Mouse (Mus musculus): Measurements from ENCODE around the gene Ngb. TPM values are rescaled to one million over a fixed set of nuclear protein-coding genes. Genes with fewer than 3 reads are reported as not detected.
A peak's percentile ranks its signal among the peaks of the same experiment; 100 is the strongest.

The Ngb gene
- polyA plus RNA-seq (2015; fragmentation: Nextera tagmentation; extraction: Ambion mirVana), result 0.16 and 0.17 TPM in 2 replicates

GRCm38 (mm10) chr12:87102165-87102631 is at the start of gene Ngb:
Gene Ngb (minus strand): TSS chr12:87102539.
- H3K9ac ChIP-seq, result no peak within 1 kb of the TSS
- no peak within 1 kb of the TSS for H3K27ac ChIP-seq (replicated peaks)
- H3K36me3 ChIP-seq, result no peaks in the 10 kb centered on the region
- H3K4me2 ChIP-seq (replicated peaks), result peak within 1 kb of the TSS; percentile 50
- H3K4me3 ChIP-seq (replicated peaks), result peak within 1 kb of the TSS; percentile 27
- no peaks in the 10 kb centered on the region for H3K9me3 ChIP-seq (replicated peaks)
- peaks cover 20% of the 10 kb centered on the region for H3K27me3 ChIP-seq
- WGBS, result 2% methylated on average over 32 of the region's 32 CpGs
- peaks cover 10% of the 10 kb centered on the region for H3K4me1 ChIP-seq
- ATAC-seq (ENCODE audit: insufficient number of reproducible peaks, low FRiP score, low TSS enrichment, low read depth), result no peak

GRCm38 (mm10) chr12:87149471-87149870 is 47.1 kb upstream of the Ngb start:
- no peak overlapping the region for H3K4me3 ChIP-seq (replicated peaks)
- no peak for ATAC-seq (ENCODE audit: insufficient number of reproducible peaks, low FRiP score, low TSS enrichment, low read depth)
- H3K4me1 ChIP-seq, result peaks cover 14% of the 10 kb centered on the region
- WGBS, result 96% methylated on average over 5 of the region's 5 CpGs
- no peaks in the 10 kb centered on the region for H3K27me3 ChIP-seq
- H3K9ac ChIP-seq, result no peak overlapping the region
- no peak overlapping the region for H3K4me2 ChIP-seq (replicated peaks)
- no peaks in the 10 kb centered on the region for H3K9me3 ChIP-seq (replicated peaks)
- H3K27ac ChIP-seq (replicated peaks), result no peak overlapping the region
- H3K36me3 ChIP-seq, result no peaks in the 10 kb centered on the region; the same call in 1 of the 2 replicates

- peak overlapping the region; percentile 95 for H3K4me3 ChIP-seq (replicated peaks)
- WGBS, result 13% methylated on average over 15 of the region's 15 CpGs
- peaks cover 14% of the 10 kb centered on the region for H3K4me1 ChIP-seq
- peak overlapping the region; percentile 80 for H3K9ac ChIP-seq
- H3K4me2 ChIP-seq (replicated peaks), result peak overlapping the region; percentile 60
- no peaks in the 10 kb centered on the region for H3K9me3 ChIP-seq (replicated peaks)
- H3K36me3 ChIP-seq, result no peaks in the 10 kb centered on the region; the same call in 1 of the 2 replicates
- ATAC-seq (ENCODE audit: insufficient number of reproducible peaks, low FRiP score, low TSS enrichment, low read depth), result no peak
- H3K27ac ChIP-seq (replicated peaks), result peak overlapping the region; percentile 98
- no peaks in the 10 kb centered on the region for H3K27me3 ChIP-seq
Observed at GRCm38 (mm10) chr12:87148136-87148535, 45.8 kb upstream of the Ngb start.

- Histone ChIP-seq H3K4me3 (replicated peaks) (peak within 1 kb of the TSS; percentile 95), H3K4me1 (peaks cover 14% of the 10 kb centered on the region), H3K9me3 (replicated peaks) (no peaks in the 10 kb centered on the region), H3K9ac (peak within 1 kb of the TSS; percentile 80), H3K27me3 (no peaks in the 10 kb centered on the region), H3K27ac (replicated peaks) (peak within 1 kb of the TSS; percentile 98), H3K4me2 (replicated peaks) (peak within 1 kb of the TSS; percentile 60), H3K36me3 (no peaks in the 10 kb centered on the region; the same call in 1 of the 2 replicates)
- peak; percentile 98 for ATAC-seq (ENCODE audit: insufficient number of reproducible peaks, low FRiP score, low TSS enrichment, low read depth)
- under 1% methylated on average over 61 of the region's 61 CpGs for WGBS
Observed at GRCm38 (mm10) chr12:87147395-87148089, 45.2 kb upstream of the Ngb start, which contains the start of gene Pomt2. Gene Pomt2 (minus strand): TSS chr12:87147968.

GRCm38 (mm10) chr12:87146966-87147365 is 44.6 kb upstream of the Ngb start, which contains the start of gene Gstz1:
Gene Gstz1 (plus strand): TSS chr12:87147165.
- ATAC-seq (ENCODE audit: insufficient number of reproducible peaks, low FRiP score, low TSS enrichment, low read depth), result peak; percentile 85
- H3K27ac ChIP-seq (replicated peaks), result peak within 1 kb of the TSS; percentile 98
- no peaks in the 10 kb centered on the region for H3K27me3 ChIP-seq
- peak within 1 kb of the TSS; percentile 80 for H3K9ac ChIP-seq
- under 1% methylated on average over 27 of the region's 27 CpGs for WGBS
- peaks cover 14% of the 10 kb centered on the region for H3K4me1 ChIP-seq
- H3K36me3 ChIP-seq, result no peaks in the 10 kb centered on the region; the same call in 1 of the 2 replicates
- peak within 1 kb of the TSS; percentile 95 for H3K4me3 ChIP-seq (replicated peaks)
- H3K9me3 ChIP-seq (replicated peaks), result no peaks in the 10 kb centered on the region
- peak within 1 kb of the TSS; percentile 60 for H3K4me2 ChIP-seq (replicated peaks)

- Histone ChIP-seq H3K36me3 (peaks cover 10% of the 10 kb centered on the region), H3K9me3 (replicated peaks) (no peaks in the 10 kb centered on the region), H3K27me3 (no peaks in the 10 kb centered on the region), H3K4me2 (replicated peaks) (no peak overlapping the region), H3K4me3 (replicated peaks) (no peak overlapping the region), H3K4me1 (peaks cover 7% of the 10 kb centered on the region; the same call in 1 of the 2 replicates), H3K9ac (no peak overlapping the region), H3K27ac (replicated peaks) (no peak overlapping the region)
- WGBS, result 79% methylated on average over 2 of the region's 2 CpGs
- ATAC-seq (ENCODE audit: insufficient number of reproducible peaks, low FRiP score, low TSS enrichment, low read depth), result no peak
Observed at GRCm38 (mm10) chr12:87142156-87142555, 39.8 kb upstream of the Ngb start.

- WGBS, result 71% methylated on average over 2 of the region's 2 CpGs
- Histone ChIP-seq H3K9ac (no peak overlapping the region), H3K4me3 (replicated peaks) (no peak overlapping the region), H3K36me3 (peaks cover 10% of the 10 kb centered on the region), H3K9me3 (replicated peaks) (no peaks in the 10 kb centered on the region), H3K4me1 (no peaks in the 10 kb centered on the region), H3K4me2 (replicated peaks) (no peak overlapping the region), H3K27me3 (no peaks in the 10 kb centered on the region), H3K27ac (replicated peaks) (no peak overlapping the region)
- ATAC-seq (ENCODE audit: insufficient number of reproducible peaks, low FRiP score, low TSS enrichment, low read depth), result no peak
Observed at GRCm38 (mm10) chr12:87138768-87139167, 36.4 kb upstream of the Ngb start.

- Histone ChIP-seq H3K4me2 (replicated peaks) (no peak overlapping the region), H3K4me1 (no peaks in the 10 kb centered on the region), H3K9ac (no peak overlapping the region), H3K4me3 (replicated peaks) (no peak overlapping the region), H3K9me3 (replicated peaks) (no peaks in the 10 kb centered on the region), H3K27ac (replicated peaks) (no peak overlapping the region), H3K27me3 (no peaks in the 10 kb centered on the region), H3K36me3 (peaks cover 12% of the 10 kb centered on the region)
- ATAC-seq (ENCODE audit: insufficient number of reproducible peaks, low FRiP score, low TSS enrichment, low read depth), result no peak
- 83% methylated on average over 2 of the region's 2 CpGs for WGBS
Observed at GRCm38 (mm10) chr12:87138342-87138701, 36.0 kb upstream of the Ngb start.

- Histone ChIP-seq H3K4me1 (no peaks in the 10 kb centered on the region), H3K4me3 (replicated peaks) (no peak overlapping the region), H3K27ac (replicated peaks) (no peak overlapping the region), H3K27me3 (no peaks in the 10 kb centered on the region), H3K9ac (no peak overlapping the region), H3K36me3 (peaks cover 17% of the 10 kb centered on the region), H3K9me3 (replicated peaks) (no peaks in the 10 kb centered on the region), H3K4me2 (replicated peaks) (no peak overlapping the region)
- ATAC-seq (ENCODE audit: insufficient number of reproducible peaks, low FRiP score, low TSS enrichment, low read depth), result no peak
- 80% methylated on average over 15 of the region's 15 CpGs for WGBS
Observed at GRCm38 (mm10) chr12:87137439-87138341, 35.4 kb upstream of the Ngb start.

- Histone ChIP-seq H3K4me3 (replicated peaks) (no peak overlapping the region), H3K4me1 (no peaks in the 10 kb centered on the region), H3K9ac (no peak overlapping the region), H3K27me3 (no peaks in the 10 kb centered on the region), H3K4me2 (replicated peaks) (no peak overlapping the region), H3K9me3 (replicated peaks) (no peaks in the 10 kb centered on the region), H3K27ac (replicated peaks) (no peak overlapping the region), H3K36me3 (peaks cover 29% of the 10 kb centered on the region)
- ATAC-seq (ENCODE audit: insufficient number of reproducible peaks, low FRiP score, low TSS enrichment, low read depth), result no peak
- WGBS, result 92% methylated on average over 9 of the region's 9 CpGs
Observed at GRCm38 (mm10) chr12:87132784-87133183, 30.4 kb upstream of the Ngb start.

GRCm38 (mm10) chr12:87132210-87132609 is 29.9 kb upstream of the Ngb start:
- ATAC-seq (ENCODE audit: insufficient number of reproducible peaks, low FRiP score, low TSS enrichment, low read depth), result no peak

More at GRCm38 (mm10) chr12:87132210-87132609, 29.9 kb upstream of the Ngb start:
- Histone ChIP-seq H3K9me3 (replicated peaks) (no peaks in the 10 kb centered on the region), H3K9ac (no peak overlapping the region), H3K27me3 (no peaks in the 10 kb centered on the region), H3K4me3 (replicated peaks) (no peak overlapping the region), H3K36me3 (peaks cover 25% of the 10 kb centered on the region), H3K4me2 (replicated peaks) (no peak overlapping the region), H3K27ac (replicated peaks) (no peak overlapping the region), H3K4me1 (no peaks in the 10 kb centered on the region)
- WGBS, result 90% methylated on average over 6 of the region's 6 CpGs

All from embryonic facial prominence, embryonic 15.5 days (tissue).